Comparison of ENCODE assay signal across 9 mouse cellular contexts in genomic region chr15:81956457-81956856, GRCm38 (mm10). TPM values are rescaled to one million over a fixed set of nuclear protein-coding genes. Genes with fewer than 3 reads are reported as not detected.
DNase-seq lines count a peak whose midpoint lies in the region; ATAC-seq and TF ChIP-seq lines count a peak whose summit lies in the region.
"Had no signal": no experiment of that assay in that cellular context is flagged by ENCODE, and none has a peak within 500 bp of the region (broad histone marks: within the 10 kb centered on the region; RNA-seq: fewer than 3 reads in every experiment).

No protein-coding gene starts in this region.

- H3K36me3 ChIP-seq in kidney, postnatal 0 days (ENCODE audit: insufficient read depth, low read length), result peaks cover 19% of the 10 kb centered on the region; the same call in 1 of the 2 replicates
- peaks cover 14% of the 10 kb centered on the region; the same call in 1 of the 2 replicates for H3K36me3 ChIP-seq in kidney, embryonic 16.5 days (ENCODE audit: insufficient read depth, low read length)
- H3K36me3 ChIP-seq in MEL (ENCODE audit: control insufficient read depth in 1 of 2, insufficient read depth in 2 of 2, low read length in 2 of 2), result peaks cover 2 to 5% of the 10 kb centered on the region in 2 experiments; a peak in 3 of 4 replicates

- peaks cover 6% of the 10 kb centered on the region; the same call in 1 of the 2 replicates for H3K79me2 ChIP-seq in MEL (ENCODE audit: control insufficient read depth, insufficient read depth, low read length, poor library complexity)

- peak; percentile 93 for TF ChIP-seq CTCF in kidney, postnatal 0 days (IDR thresholded peaks at IDR 0.05; ENCODE audit: low read depth)
- TF ChIP-seq CTCF in MEL (IDR thresholded peaks at IDR 0.05 in 2 of 3, conservative IDR thresholded peaks at IDR 0.05 in 1 of 3; ENCODE audit: control insufficient read depth in 1 of 3, insufficient read depth in 1 of 3, low read depth in 2 of 3, low read length in 3 of 3, poor library complexity in 1 of 3, severe bottlenecking in 1 of 3), result peak in 2 of 3 experiments; percentile 87 to 99
- TF ChIP-seq CTCF in bone marrow macrophage, adult 2 months (IDR thresholded peaks at IDR 0.05; ENCODE audit: low read depth, low read length), result peak; percentile 99

- no peak for TF ChIP-seq POLR2A in MEL (IDR thresholded peaks at IDR 0.05; ENCODE audit: control insufficient read depth in 1 of 2, insufficient read depth in 1 of 2, low read depth in 1 of 2, low read length in 2 of 2, poor library complexity in 1 of 2)
- no peak for TF ChIP-seq POLR2A in bone marrow macrophage, adult 2 months (IDR thresholded peaks at IDR 0.05; ENCODE audit: borderline replicate concordance, low read depth, low read length)

- no peak overlapping the region for H3K9ac ChIP-seq in kidney, postnatal 0 days (ENCODE audit: low read depth, low read length)
- no peak overlapping the region for H3K9ac ChIP-seq in kidney, embryonic 16.5 days (replicated peaks; ENCODE audit: low read length)
- H3K9ac ChIP-seq in MEL (ENCODE audit: control insufficient read depth, low read depth, low read length, poor library complexity, severe bottlenecking), result no peak overlapping the region
- H3K9ac ChIP-seq: heart, embryonic 13.5 days had no signal

- no peaks in the 10 kb centered on the region for H3K27me3 ChIP-seq in kidney, postnatal 0 days (ENCODE audit: insufficient read depth, low read length)
- H3K27me3 ChIP-seq in kidney, embryonic 16.5 days (ENCODE audit: insufficient read depth, low read length), result no peaks in the 10 kb centered on the region
- H3K27me3 ChIP-seq in MEL (ENCODE audit: control insufficient read depth in 1 of 2, insufficient read depth in 2 of 2, low read length in 2 of 2), result no peaks in the 10 kb centered on the region
- H3K27me3 ChIP-seq: heart, embryonic 13.5 days; megakaryocyte, embryonic 14.5 days had no signal

- H3K4me3 ChIP-seq in kidney, postnatal 0 days (replicated peaks; ENCODE audit: low read depth, low read length), result no peak overlapping the region
- H3K4me3 ChIP-seq in kidney, embryonic 16.5 days (ENCODE audit: low read length), result no peak overlapping the region
- H3K4me3 ChIP-seq in MEL (ENCODE audit: control insufficient read depth in 1 of 2, insufficient read depth in 1 of 2, low read depth in 2 of 2, low read length in 2 of 2), result no peak overlapping the region
- no peak overlapping the region for H3K4me3 ChIP-seq in bone marrow macrophage, adult 2 months (ENCODE audit: insufficient read depth, low read length)
- H3K4me3 ChIP-seq: heart, embryonic 13.5 days; megakaryocyte, embryonic 14.5 days had no signal

- no peak for ATAC-seq in kidney, postnatal 0 days (replicated peaks; ENCODE audit: low FRiP score, low read depth)
- ATAC-seq in kidney, embryonic 16.5 days (ENCODE audit: low FRiP score, low TSS enrichment), result no peak

- no peaks in the 10 kb centered on the region for H3K9me3 ChIP-seq in kidney, postnatal 0 days (replicated peaks; ENCODE audit: low read length)
- no peaks in the 10 kb centered on the region for H3K9me3 ChIP-seq in kidney, embryonic 16.5 days (ENCODE audit: low read length)
- no peaks in the 10 kb centered on the region for H3K9me3 ChIP-seq in MEL (replicated peaks; ENCODE audit: insufficient read depth, low read length)
- H3K9me3 ChIP-seq: heart, embryonic 13.5 days; megakaryocyte, embryonic 14.5 days had no signal

- no peak for TF ChIP-seq EP300 in MEL (IDR thresholded peaks at IDR 0.05; ENCODE audit: low read depth in 1 of 2, low read length in 2 of 2)

- H3K4me2 ChIP-seq in kidney, postnatal 0 days (ENCODE audit: low read length), result no peak overlapping the region
- no peak overlapping the region for H3K4me2 ChIP-seq in kidney, embryonic 16.5 days (replicated peaks; ENCODE audit: low read depth, low read length)
- H3K4me2 ChIP-seq: heart, embryonic 13.5 days had no signal

- H3K27ac ChIP-seq in kidney, postnatal 0 days, result no peak overlapping the region
- no peak overlapping the region for H3K27ac ChIP-seq in kidney, embryonic 16.5 days (ENCODE audit: low read length)
- no peak overlapping the region for H3K27ac ChIP-seq in MEL (ENCODE audit: control insufficient read depth, low read depth, low read length)
- no peak overlapping the region for H3K27ac ChIP-seq in bone marrow macrophage, adult 2 months (ENCODE audit: insufficient read depth, low read depth, low read length)
- H3K27ac ChIP-seq: heart, embryonic 13.5 days had no signal

- 66% methylated on average over 8 of the region's 8 CpGs for WGBS in kidney, postnatal 0 days
- WGBS in kidney, embryonic 16.5 days, result 63% methylated on average over 8 of the region's 8 CpGs

- TF ChIP-seq RAD21 in MEL (IDR thresholded peaks at IDR 0.05; ENCODE audit: low read depth, low read length), result peak; percentile 51

- no peaks in the 10 kb centered on the region; the same call in 1 of the 2 replicates for H3K4me1 ChIP-seq in kidney, postnatal 0 days (replicated peaks; ENCODE audit: insufficient read depth, low read length)
- H3K4me1 ChIP-seq in kidney, embryonic 16.5 days (ENCODE audit: insufficient read depth, low read length), result 0 out of 2 replicates have a peak, but pooled peaks cover 4% of the 10 kb centered on the region
- peaks cover 0 to 11% of the 10 kb centered on the region in 2 experiments; a peak in 2 of 4 replicates for H3K4me1 ChIP-seq in MEL (ENCODE audit: control insufficient read depth in 1 of 2, insufficient read depth in 2 of 2, low read length in 2 of 2)
- peaks cover 6% of the 10 kb centered on the region for H3K4me1 ChIP-seq in bone marrow macrophage, adult 2 months (ENCODE audit: control insufficient read depth, insufficient read depth, low read length)

- DNase-seq in kidney, postnatal 0 days (ENCODE audit: low spot score), result peak; percentile 65
- peak; percentile 73 for DNase-seq in MEL (ENCODE audit: low read depth, low spot score)
- DNase-seq in induced T-regulatory cell, adult 2 months (ENCODE audit: low read depth), result peak; percentile 83
- peak; percentile 52 for DNase-seq in lung, postnatal 36 days
- DNase-seq in thymus, postnatal 0 days (ENCODE audit: low spot score), result peak; percentile 72

TF ChIP-seq in MEL, 35 proteins besides CTCF, POLR2A, EP300 and RAD21:
- peak; percentile 80 for TF ChIP-seq SMC3 (IDR thresholded peaks at IDR 0.05; ENCODE audit: low read depth, low read length)
- no peak for TF ChIP-seq HCFC1 (IDR thresholded peaks at IDR 0.05; ENCODE audit: low read depth, low read length)
- peak; percentile 51; the same call in 1 of the 2 replicates for TF ChIP-seq ZC3H11A (IDR thresholded peaks at IDR 0.05; ENCODE audit: low read depth, low read length)

RNA-seq across cellular contexts. Expression of gene Pmm1, which starts 4.3 kb away (rescaled TPM):
- polyA plus RNA-seq in kidney, postnatal 0 days (2015; fragmentation: Nextera tagmentation; extraction: Ambion mirVana), result 27.1 and 27.8 TPM in 2 replicates
- 33.6 and 37.3 TPM in 2 replicates for polyA plus RNA-seq in kidney, embryonic 16.5 days (2015; fragmentation: Nextera tagmentation; extraction: Ambion mirVana)
- total RNA-seq in MEL (2012; rRNA removed), result 72.7 and 77.5 TPM in 2 replicates
- polyA plus RNA-seq in MEL (2012; ENCODE audit: insufficient read depth in 1 of 2, insufficient read length in 2 of 2, low read depth in 1 of 2, low replicate concordance in 2 of 2, missing spikeins in 1 of 2), result 100 to 1,000 TPM in 1 of 2 experiments, not detected in 1; 111 TPM
- 16.7 and 20.7 TPM in 2 replicates for polyA plus RNA-seq in bone marrow macrophage, adult 2 months (2012; ENCODE audit: insufficient read depth, insufficient read length, missing spikeins)
- 45.1 and 50.5 TPM in 2 replicates for polyA plus RNA-seq in thymus, postnatal 0 days (2015; fragmentation: Nextera tagmentation; extraction: Ambion mirVana)

RNA-seq across cellular contexts. Expression of gene Csdc2, which starts 19.9 kb away (rescaled TPM):
- 20.4 and 23.1 TPM in 2 replicates for polyA plus RNA-seq in kidney, postnatal 0 days (2015; fragmentation: Nextera tagmentation; extraction: Ambion mirVana)
- polyA plus RNA-seq in kidney, embryonic 16.5 days (2015; fragmentation: Nextera tagmentation; extraction: Ambion mirVana), result 35.2 and 38.1 TPM in 2 replicates
- total RNA-seq in MEL (2012; rRNA removed), result not detected in 2 replicates
- polyA plus RNA-seq in MEL (2012; ENCODE audit: insufficient read depth in 1 of 2, insufficient read length in 2 of 2, low read depth in 1 of 2, low replicate concordance in 2 of 2, missing spikeins in 1 of 2), result not detected
- polyA plus RNA-seq in bone marrow macrophage, adult 2 months (2012; ENCODE audit: insufficient read depth, insufficient read length, missing spikeins), result 0.29 TPM in 1 of 2 replicates, not detected in the other
- polyA plus RNA-seq in thymus, postnatal 0 days (2015; fragmentation: Nextera tagmentation; extraction: Ambion mirVana), result 0.62 and 0.88 TPM in 2 replicates

RNA-seq across cellular contexts. Expression of gene 1700029P11Rik, which starts 23.9 kb away (rescaled TPM):
- polyA plus RNA-seq in kidney, postnatal 0 days (2015; fragmentation: Nextera tagmentation; extraction: Ambion mirVana), result not detected in 2 replicates
- not detected in 2 replicates for polyA plus RNA-seq in kidney, embryonic 16.5 days (2015; fragmentation: Nextera tagmentation; extraction: Ambion mirVana)
- total RNA-seq in MEL (2012; rRNA removed), result not detected in 2 replicates
- polyA plus RNA-seq in MEL (2012; ENCODE audit: insufficient read depth in 1 of 2, insufficient read length in 2 of 2, low read depth in 1 of 2, low replicate concordance in 2 of 2, missing spikeins in 1 of 2), result under 1 TPM in 1 of 2 experiments, not detected in 1; 0.07 TPM
- polyA plus RNA-seq in bone marrow macrophage, adult 2 months (2012; ENCODE audit: insufficient read depth, insufficient read length, missing spikeins), result not detected in 2 replicates
- polyA plus RNA-seq in thymus, postnatal 0 days (2015; fragmentation: Nextera tagmentation; extraction: Ambion mirVana), result not detected in 2 replicates
- polyA plus RNA-seq: heart, embryonic 13.5 days had no signal

RNA-seq across cellular contexts. Expression of gene Polr3h, which starts 30.4 kb away (rescaled TPM):
- 122 and 129 TPM in 2 replicates for polyA plus RNA-seq in kidney, postnatal 0 days (2015; fragmentation: Nextera tagmentation; extraction: Ambion mirVana)
- 95.5 and 98.5 TPM in 2 replicates for polyA plus RNA-seq in kidney, embryonic 16.5 days (2015; fragmentation: Nextera tagmentation; extraction: Ambion mirVana)
- total RNA-seq in MEL (2012; rRNA removed), result 87.9 and 109 TPM in 2 replicates
- polyA plus RNA-seq in MEL (2012; ENCODE audit: insufficient read depth in 1 of 2, insufficient read length in 2 of 2, low read depth in 1 of 2, low replicate concordance in 2 of 2, missing spikeins in 1 of 2), result 100 to 1,000 TPM in 1 of 2 experiments, not detected in 1; 304 TPM
- 6.0 and 6.8 TPM in 2 replicates for polyA plus RNA-seq in bone marrow macrophage, adult 2 months (2012; ENCODE audit: insufficient read depth, insufficient read length, missing spikeins)
- 81.8 and 84.1 TPM in 2 replicates for polyA plus RNA-seq in thymus, postnatal 0 days (2015; fragmentation: Nextera tagmentation; extraction: Ambion mirVana)

RNA-seq across cellular contexts. Expression of gene Xrcc6, which starts 31.2 kb away (rescaled TPM):
- 45.2 and 53.6 TPM in 2 replicates for polyA plus RNA-seq in kidney, postnatal 0 days (2015; fragmentation: Nextera tagmentation; extraction: Ambion mirVana)
- polyA plus RNA-seq in kidney, embryonic 16.5 days (2015; fragmentation: Nextera tagmentation; extraction: Ambion mirVana), result 89.2 and 89.4 TPM in 2 replicates
- total RNA-seq in MEL (2012; rRNA removed), result 90.3 and 108 TPM in 2 replicates
- polyA plus RNA-seq in MEL (2012; ENCODE audit: insufficient read depth in 1 of 2, insufficient read length in 2 of 2, low read depth in 1 of 2, low replicate concordance in 2 of 2, missing spikeins in 1 of 2), result 100 to 1,000 TPM in 1 of 2 experiments, not detected in 1; 108 TPM
- 20.0 and 21.0 TPM in 2 replicates for polyA plus RNA-seq in bone marrow macrophage, adult 2 months (2012; ENCODE audit: insufficient read depth, insufficient read length, missing spikeins)
- 441 and 472 TPM in 2 replicates for polyA plus RNA-seq in thymus, postnatal 0 days (2015; fragmentation: Nextera tagmentation; extraction: Ambion mirVana)

Comparison
In these comparisons a context has a peak if more than half of its experiments do, and no peak if none do; other contexts are left out.
1. RNA of gene Csdc2, which starts 19.9 kb away (polyA plus RNA-seq): 35.2 to 38.1 TPM in kidney, embryonic 16.5 days and 20.4 to 23.1 TPM in kidney, postnatal 0 days; 0.62 to 0.88 TPM in thymus, postnatal 0 days, 0.29 TPM in bone marrow macrophage, adult 2 months and not detected in MEL; every median in the first group is over 10 times any median in the second.
2. Peak in every context shown above with its lines, with median percentiles within 50 percentile points of each other: DNase-seq and CTCF ChIP-seq.